Mouse (Mus musculus) adrenal gland, adult (tissue): ENCODE results near the gene Ddx5.
"Not testable (repeated sequence)": the region's sequence is repeated elsewhere in the genome, so short reads cannot be mapped to it uniquely, and the experiment has no call there.

Experiments used
- DNase-seq, 2 experiments: peaks; one replicate each; pipeline ENCODE4 v3.0.0; 2022 to 2023; ENCODE audit warnings: low spot score in 1 of 2; ENCODE audit not compliant: inconsistent age in 2 of 2

Ddx5 gene

GRCm38 (mm10) chr11:106788775-106789459 lies at the start of gene Ddx5, which contains the start of gene Cep95:
Ddx5 (minus strand) TSS chr11:106789185.
Cep95 (plus strand) TSS chr11:106789252.
- peak in 1 of 2 experiments; percentile 99 for DNase-seq

GRCm38 (mm10) chr11:106828079-106828478 lies 39.1 kb upstream of the Ddx5 start:
- no peak for DNase-seq

- no peak for DNase-seq
Observed at GRCm38 (mm10) chr11:106824403-106824802, 35.4 kb upstream of the Ddx5 start.

GRCm38 (mm10) chr11:106823741-106824140 lies 34.8 kb upstream of the Ddx5 start:
- DNase-seq, result no peak

- no peak for DNase-seq
Observed at GRCm38 (mm10) chr11:106822911-106823310, 33.9 kb upstream of the Ddx5 start.

GRCm38 (mm10) chr11:106822491-106822890 lies 33.5 kb upstream of the Ddx5 start:
- DNase-seq, result no peak

- no peak for DNase-seq
Observed at GRCm38 (mm10) chr11:106821397-106821796, 32.4 kb upstream of the Ddx5 start.

- DNase-seq, result peak; percentile 55 to 71
Observed at GRCm38 (mm10) chr11:106820972-106821371, 32.0 kb upstream of the Ddx5 start.

- DNase-seq, result no peak
Observed at GRCm38 (mm10) chr11:106820252-106820651, 31.3 kb upstream of the Ddx5 start.

- no peak for DNase-seq
Observed at GRCm38 (mm10) chr11:106819595-106819994, 30.6 kb upstream of the Ddx5 start.

- peak in 1 of 2 experiments; percentile 56 for DNase-seq
Observed at GRCm38 (mm10) chr11:106818341-106818740, 29.4 kb upstream of the Ddx5 start.

GRCm38 (mm10) chr11:106817808-106818207 lies 28.8 kb upstream of the Ddx5 start:
- DNase-seq, result no peak

- no peak for DNase-seq
Observed at GRCm38 (mm10) chr11:106817156-106817555, 28.2 kb upstream of the Ddx5 start.

GRCm38 (mm10) chr11:106816316-106816715 lies 27.3 kb upstream of the Ddx5 start:
- DNase-seq, result no peak

GRCm38 (mm10) chr11:106815761-106816160 lies 26.8 kb upstream of the Ddx5 start:
- no peak for DNase-seq

GRCm38 (mm10) chr11:106815331-106815730 lies 26.3 kb upstream of the Ddx5 start:
- no peak for DNase-seq

- DNase-seq, result no peak
Observed at GRCm38 (mm10) chr11:106814601-106815320, 25.8 kb upstream of the Ddx5 start.

GRCm38 (mm10) chr11:106812410-106813136 lies 23.6 kb upstream of the Ddx5 start:
- no peak for DNase-seq

- not testable (repeated sequence) for DNase-seq
Observed at GRCm38 (mm10) chr11:106807442-106807841, 18.5 kb upstream of the Ddx5 start.

GRCm38 (mm10) chr11:106802069-106802627 lies 13.2 kb upstream of the Ddx5 start:
- no peak for DNase-seq

GRCm38 (mm10) chr11:106795679-106796078 lies 6.7 kb upstream of the Ddx5 start:
- DNase-seq, result no peak
